Mouse (Mus musculus) erythroblast, embryonic 14.5 days (primary cell): ENCODE results near the gene Irf7.

Source experiments
- GATA1 ChIP-seq: IDR thresholded peaks from 2 replicates; pipeline ENCODE4 v1.6.1; 2012; ENCODE audit warnings: low read length, inconsistent platforms, mixed read lengths
- TAL1 ChIP-seq: IDR thresholded peaks from 3 replicates; pipeline ENCODE4 v1.6.1; 2012; ENCODE audit warnings: low read length, inconsistent platforms, mixed read lengths

DNA sequence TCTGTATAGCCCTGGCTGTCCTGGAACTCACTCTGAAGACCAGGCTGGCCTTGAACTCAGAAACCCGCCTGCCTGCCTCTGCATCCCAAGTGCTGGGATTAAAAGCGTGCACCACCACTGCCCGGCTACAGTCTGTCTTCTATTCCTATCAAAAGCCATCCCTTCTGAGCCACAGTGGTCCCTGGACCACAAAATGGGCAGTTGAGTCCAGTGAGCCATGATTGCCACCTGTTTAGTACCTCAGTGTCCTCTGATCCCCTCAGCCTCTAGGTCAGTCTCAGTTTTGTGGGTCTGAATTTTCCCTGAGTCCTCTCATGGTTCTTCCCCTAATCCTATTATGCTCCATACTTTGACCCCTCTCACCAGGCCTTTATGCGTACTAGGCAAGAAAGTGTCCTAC lies 38.5 kb downstream of the Irf7 start:
- TF ChIP-seq TAL1 (no peak), GATA1 (no peak)
